Comparison of ENCODE assay signal across 13 mouse cellular contexts in the genomic region with DNA sequence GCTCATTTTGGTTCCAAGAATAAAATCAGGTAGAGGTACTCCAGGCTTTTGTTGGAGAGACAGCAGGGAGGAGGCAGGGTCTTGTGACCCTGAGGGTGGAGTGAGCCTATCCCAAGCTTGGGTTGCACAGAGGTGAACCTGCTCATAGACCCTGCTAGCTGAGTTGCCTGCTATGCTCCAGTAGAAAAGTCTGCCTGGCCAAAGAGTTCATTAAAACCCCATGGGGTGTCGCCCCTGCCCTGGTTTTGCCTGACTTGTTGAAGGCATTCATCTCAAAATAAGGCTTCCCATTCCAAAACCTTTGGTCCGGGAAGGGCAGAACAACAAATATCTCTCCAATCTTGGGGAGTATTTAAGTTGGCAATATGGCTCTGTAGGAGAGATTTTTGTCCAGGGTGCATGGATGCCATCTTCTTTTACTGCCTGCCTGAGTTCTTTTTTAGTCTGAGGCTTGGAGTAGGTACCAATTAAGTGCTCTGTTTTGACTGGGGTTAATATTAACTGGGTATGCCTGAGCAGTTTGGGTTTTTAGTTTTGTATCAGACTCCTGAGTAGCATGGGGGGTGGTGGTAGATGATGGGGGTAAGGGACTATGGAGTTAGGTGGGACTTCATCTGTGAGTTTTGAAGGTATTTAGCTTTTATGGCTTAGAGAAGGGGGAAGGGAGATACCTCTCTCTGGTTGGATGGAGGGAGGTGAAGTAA.
A peak's percentile ranks its signal among the peaks of the same experiment; 100 is the strongest.
DNase-seq lines count a peak whose midpoint lies in the region; ATAC-seq and TF ChIP-seq lines count a peak whose summit lies in the region.
"Had no signal": no experiment of that assay in that cellular context is flagged by ENCODE, and none has a peak within 500 bp of the region (broad histone marks: within the 10 kb centered on the region; RNA-seq: fewer than 3 reads in every experiment).

No protein-coding gene starts in this region.

- ATAC-seq in Patski = peak; percentile 39
- no peak for ATAC-seq in megakaryocyte, adult 5-6 weeks (ENCODE audit: poor library complexity, severe bottlenecking)
- ATAC-seq: forebrain, postnatal 0 days had no signal

- peak; percentile 9 for DNase-seq in embryo, embryonic 11 days
- DNase-seq in embryo, embryonic 10.5 days (ENCODE audit: low spot score) = no peak
- peak; percentile 21 for DNase-seq in lung, postnatal 10 days
- DNase-seq in lung, postnatal 36 days = no peak
- DNase-seq in Patski (ENCODE audit: low read depth, low spot score) = no peak
- DNase-seq in kidney, postnatal 10 days = peak; percentile 56
- no peak for DNase-seq in thymus, adult 18-20 months
- DNase-seq: cerebellum, adult 18-20 months; forebrain, postnatal 0 days; gastrocnemius, postnatal 36 days; spleen, adult 18-20 months; thymus, adult 2 months had no signal

- in situ Hi-C loops in Patski (cut with MboI; ENCODE audit: low pct_unique_long_range_greater_than_20kb) = no loop called here

- CTCF ChIA-PET in Patski (lab: Charles Lee) = interaction anchor here (1.8 kb wide), 1 partner anchor 252 kb away, joined by 5 read pairs; no protein-coding TSS in a partner anchor

- POLR2A ChIA-PET in Patski (lab: Charles Lee) = no interaction called here

- peak; percentile 35 for TF ChIP-seq CTCF in Patski (IDR thresholded peaks at IDR 0.05)

- H3K27me3 ChIP-seq in Patski = no peaks in the 10 kb centered on the region

Comparison
In these comparisons a context has a peak if more than half of its experiments do, and no peak if none do; other contexts are left out.
1. DNase-seq: peak in embryo, embryonic 11 days (single experiment), lung, postnatal 10 days (single experiment) and kidney, postnatal 10 days (single experiment); none in embryo, embryonic 10.5 days (single experiment), lung, postnatal 36 days (single experiment), Patski (single experiment) and thymus, adult 18-20 months (0 of 2).